Mouse (Mus musculus) brown adipose tissue, adult 24 weeks (tissue): ENCODE measurements around the gene Olfr190. TPM values are rescaled to one million over a fixed set of nuclear protein-coding genes. Genes with fewer than 3 reads are reported as not detected.
"Not testable (repeated sequence)": the region's sequence is repeated elsewhere in the genome, so short reads cannot be mapped to it uniquely, and the experiment has no call there.

Source experiments
- H3K27ac ChIP-seq: fragments of 200-500 bp; replicated peaks from 2 replicates; pipeline ENCODE4 v1.5.1; 2012; ENCODE audit warnings: low read depth, mild to moderate bottlenecking, low read length
- H3K4me1 ChIP-seq: fragments of 200-500 bp; 2 replicates; pipeline ENCODE4 v1.6.1; 2012; ENCODE audit warnings: low read length, mixed read lengths; ENCODE audit not compliant: control insufficient read depth, insufficient read depth, insufficient read length
- H3K4me3 ChIP-seq: fragments of 200-500 bp; 2 replicates; pipeline ENCODE4 v1.5.1; 2012; ENCODE audit warnings: low read depth, mild to moderate bottlenecking, low read length, moderate library complexity; ENCODE audit not compliant: insufficient read depth
- polyA plus RNA-seq: library from polyadenylated mRNA; stranded (reverse); fragments of >200 nt; gene quantifications from 2 replicates; pipeline ENCODE4 v1.2.4, GENCODE M21; 2012; ENCODE audit not compliant: missing spikeins, insufficient read depth, insufficient read length

Gene Olfr190
- polyA plus RNA-seq, result not detected in 2 replicates

GRCm38 (mm10) chr16:59077905-59078304 is at the start of gene Olfr190:
Olfr190 (minus strand) TSS chr16:59078005.
- Histone ChIP-seq H3K4me1 (no peaks in the 10 kb centered on the region), H3K4me3 (no peak within 1 kb of the TSS), H3K27ac (no peak within 1 kb of the TSS)

- Histone ChIP-seq H3K4me3 (no peak within 1 kb of the TSS), H3K27ac (no peak within 1 kb of the TSS), H3K4me1 (no peaks in the 10 kb centered on the region)
Measured at GRCm38 (mm10) chr16:59120969-59121368, 43.2 kb upstream of the Olfr190 start, which contains the start of gene Olfr194. Olfr194 (minus strand) TSS chr16:59121069.

GRCm38 (mm10) chr16:59111781-59112180 is 34.0 kb upstream of the Olfr190 start, which contains the start of gene Olfr193:
Olfr193 (minus strand) TSS chr16:59111881.
- Histone ChIP-seq H3K4me3 (no peak within 1 kb of the TSS), H3K4me1 (no peaks in the 10 kb centered on the region), H3K27ac (no peak within 1 kb of the TSS)

- H3K4me1 ChIP-seq, H3K27ac ChIP-seq: not testable (repeated sequence)
Measured at GRCm38 (mm10) chr16:59108522-59108921, 30.7 kb upstream of the Olfr190 start.

GRCm38 (mm10) chr16:59105312-59105711 is 27.5 kb upstream of the Olfr190 start:
- H3K4me3 ChIP-seq, result no peak overlapping the region
- no peaks in the 10 kb centered on the region for H3K4me1 ChIP-seq
- H3K27ac ChIP-seq, result no peak overlapping the region

More at GRCm38 (mm10) chr16:59108522-59108921, 30.7 kb upstream of the Olfr190 start:
- not testable (repeated sequence) for H3K4me3 ChIP-seq

GRCm38 (mm10) chr16:59089722-59090121 is 11.9 kb upstream of the Olfr190 start, which contains the start of gene Olfr191:
Olfr191 (minus strand) TSS chr16:59089822.
- H3K4me1 ChIP-seq, H3K27ac ChIP-seq, H3K4me3 ChIP-seq: not testable (repeated sequence)

- not testable (repeated sequence) for H3K4me3 ChIP-seq, H3K27ac ChIP-seq, H3K4me1 ChIP-seq
Measured at GRCm38 (mm10) chr16:59081113-59081512, 3.3 kb upstream of the Olfr190 start.

- no peak overlapping the region for H3K27ac ChIP-seq
- H3K4me1 ChIP-seq, result no peaks in the 10 kb centered on the region
- H3K4me3 ChIP-seq, result no peak overlapping the region
Measured at GRCm38 (mm10) chr16:59073520-59073919, 4.3 kb downstream of the Olfr190 start.

GRCm38 (mm10) chr16:59071755-59072154 is 6.0 kb downstream of the Olfr190 start:
- no peaks in the 10 kb centered on the region for H3K4me1 ChIP-seq
- no peak overlapping the region for H3K27ac ChIP-seq
- no peak overlapping the region for H3K4me3 ChIP-seq

GRCm38 (mm10) chr16:59062411-59062810 is 15.4 kb downstream of the Olfr190 start:
- H3K27ac ChIP-seq, H3K4me3 ChIP-seq, H3K4me1 ChIP-seq: not testable (repeated sequence)

- H3K27ac ChIP-seq, H3K4me3 ChIP-seq, H3K4me1 ChIP-seq: not testable (repeated sequence)
Measured at GRCm38 (mm10) chr16:59049286-59049685, 28.5 kb downstream of the Olfr190 start.

- Histone ChIP-seq H3K4me1 (no peaks in the 10 kb centered on the region), H3K27ac (no peak overlapping the region), H3K4me3 (no peak overlapping the region)
Measured at GRCm38 (mm10) chr16:59048860-59049259, 28.9 kb downstream of the Olfr190 start.

GRCm38 (mm10) chr16:59047579-59047978 is 30.2 kb downstream of the Olfr190 start:
- Histone ChIP-seq H3K27ac (no peak overlapping the region), H3K4me3 (no peak overlapping the region), H3K4me1 (no peaks in the 10 kb centered on the region)

- Histone ChIP-seq H3K4me3 (no peak overlapping the region), H3K4me1 (no peaks in the 10 kb centered on the region)
Measured at GRCm38 (mm10) chr16:59045835-59046234, 32.0 kb downstream of the Olfr190 start.

GRCm38 (mm10) chr16:59039710-59040109 is 38.1 kb downstream of the Olfr190 start, which contains the start of gene Olfr187:
Olfr187 (minus strand) TSS chr16:59039767.
- Histone ChIP-seq H3K4me3 (no peak within 1 kb of the TSS), H3K27ac (no peak within 1 kb of the TSS), H3K4me1 (no peaks in the 10 kb centered on the region)

More at GRCm38 (mm10) chr16:59045835-59046234, 32.0 kb downstream of the Olfr190 start:
- H3K27ac ChIP-seq, result no peak overlapping the region

GRCm38 (mm10) chr16:59030191-59030590 is 47.6 kb downstream of the Olfr190 start, which contains the start of gene Olfr186:
Olfr186 (minus strand) TSS chr16:59030291.
- no peak within 1 kb of the TSS for H3K27ac ChIP-seq
- H3K4me3 ChIP-seq, result no peak within 1 kb of the TSS
- no peaks in the 10 kb centered on the region for H3K4me1 ChIP-seq
